Mouse (Mus musculus): ENCODE measurements around the gene AI413582. TPM values are rescaled to one million over a fixed set of nuclear protein-coding genes. Genes with fewer than 3 reads are reported as not detected.

Gene AI413582
- polyA plus RNA-seq, 1 experiment: 85.6 TPM

- Histone ChIP-seq H3K4me1 (ENCODE audit: control insufficient read depth, insufficient read depth, low read length) (peaks cover 37% of the 10 kb centered on the region), H3K4me3 (ENCODE audit: insufficient read depth, low read length) (0 out of 2 replicates have a peak overlapping the region, but pooled peaks have one; percentile 20), H3K27ac (ENCODE audit: insufficient read depth, low read depth, low read length) (peak overlapping the region; percentile 60)
- TF ChIP-seq CTCF (IDR thresholded peaks at IDR 0.05; ENCODE audit: low read depth, low read length) (no peak), POLR2A (IDR thresholded peaks at IDR 0.05; ENCODE audit: borderline replicate concordance, low read depth, low read length) (no peak)
Observed at GRCm38 (mm10) chr17:27547253-27547868, 18.2 kb downstream of the AI413582 start.

- Histone ChIP-seq H3K4me1 (ENCODE audit: control insufficient read depth, insufficient read depth, low read length) (peaks cover 31% of the 10 kb centered on the region), H3K4me3 (ENCODE audit: insufficient read depth, low read length) (no peak overlapping the region), H3K27ac (ENCODE audit: insufficient read depth, low read depth, low read length) (peak overlapping the region; percentile 60)
- TF ChIP-seq POLR2A (IDR thresholded peaks at IDR 0.05; ENCODE audit: borderline replicate concordance, low read depth, low read length): no peak
- TF ChIP-seq CTCF (IDR thresholded peaks at IDR 0.05; ENCODE audit: low read depth, low read length): no peak
Observed at GRCm38 (mm10) chr17:27546574-27547085, 18.9 kb downstream of the AI413582 start.

GRCm38 (mm10) chr17:27545991-27546390 lies 19.6 kb downstream of the AI413582 start:
- H3K4me1 ChIP-seq (ENCODE audit: control insufficient read depth, insufficient read depth, low read length): peaks cover 27% of the 10 kb centered on the region
- TF ChIP-seq POLR2A (IDR thresholded peaks at IDR 0.05; ENCODE audit: borderline replicate concordance, low read depth, low read length) (no peak), CTCF (IDR thresholded peaks at IDR 0.05; ENCODE audit: low read depth, low read length) (no peak)
- H3K27ac ChIP-seq (ENCODE audit: insufficient read depth, low read depth, low read length): no peak overlapping the region
- H3K4me3 ChIP-seq (ENCODE audit: insufficient read depth, low read length): no peak overlapping the region

- Histone ChIP-seq H3K4me3 (ENCODE audit: insufficient read depth, low read length) (no peak overlapping the region), H3K27ac (ENCODE audit: insufficient read depth, low read depth, low read length) (no peak overlapping the region), H3K4me1 (ENCODE audit: control insufficient read depth, insufficient read depth, low read length) (peaks cover 26% of the 10 kb centered on the region)
- TF ChIP-seq POLR2A (IDR thresholded peaks at IDR 0.05; ENCODE audit: borderline replicate concordance, low read depth, low read length) (no peak), CTCF (IDR thresholded peaks at IDR 0.05; ENCODE audit: low read depth, low read length) (no peak)
Observed at GRCm38 (mm10) chr17:27544551-27544950, 21.0 kb downstream of the AI413582 start.

DNA sequence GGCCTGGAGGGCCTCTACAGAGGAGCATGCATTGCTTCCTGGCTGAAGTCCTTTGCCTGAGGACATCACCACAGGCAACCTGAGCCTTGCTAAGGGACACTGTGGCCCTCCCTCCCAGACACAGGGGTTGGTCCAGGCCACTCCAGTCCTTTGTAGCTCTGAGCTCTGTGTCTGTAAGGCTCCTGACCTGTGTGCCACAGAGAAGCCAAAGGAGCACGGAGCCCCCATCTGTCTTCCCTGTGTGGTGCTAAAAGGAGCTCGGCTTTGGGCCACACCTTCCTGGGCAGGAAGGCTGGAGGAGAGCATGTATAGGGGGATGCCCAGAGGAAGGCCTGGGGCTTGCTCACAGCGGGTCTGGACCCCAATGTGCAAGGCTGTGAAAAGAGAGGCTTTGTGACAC lies 23.6 kb downstream of the AI413582 start:
- Histone ChIP-seq H3K4me1 (ENCODE audit: control insufficient read depth, insufficient read depth, low read length) (peaks cover 17% of the 10 kb centered on the region), H3K4me3 (ENCODE audit: insufficient read depth, low read length) (no peak overlapping the region)

GRCm38 (mm10) chr17:27541261-27541660 lies 24.3 kb downstream of the AI413582 start:
- Histone ChIP-seq H3K4me1 (ENCODE audit: control insufficient read depth, insufficient read depth, low read length) (peaks cover 9% of the 10 kb centered on the region), H3K27ac (ENCODE audit: insufficient read depth, low read depth, low read length) (no peak overlapping the region), H3K4me3 (ENCODE audit: insufficient read depth, low read length) (no peak overlapping the region)
- TF ChIP-seq POLR2A (IDR thresholded peaks at IDR 0.05; ENCODE audit: borderline replicate concordance, low read depth, low read length) (no peak), CTCF (IDR thresholded peaks at IDR 0.05; ENCODE audit: low read depth, low read length) (no peak)

More for the DNA sequence above, 23.6 kb downstream of the AI413582 start:
- TF ChIP-seq CTCF (IDR thresholded peaks at IDR 0.05; ENCODE audit: low read depth, low read length) (no peak), POLR2A (IDR thresholded peaks at IDR 0.05; ENCODE audit: borderline replicate concordance, low read depth, low read length) (no peak)
- H3K27ac ChIP-seq (ENCODE audit: insufficient read depth, low read depth, low read length): no peak overlapping the region

- Histone ChIP-seq H3K4me1 (ENCODE audit: control insufficient read depth, insufficient read depth, low read length) (no peaks in the 10 kb centered on the region; the same call in 1 of the 2 replicates), H3K27ac (ENCODE audit: insufficient read depth, low read depth, low read length) (no peak overlapping the region), H3K4me3 (ENCODE audit: insufficient read depth, low read length) (no peak overlapping the region)
- TF ChIP-seq POLR2A (IDR thresholded peaks at IDR 0.05; ENCODE audit: borderline replicate concordance, low read depth, low read length) (no peak), CTCF (IDR thresholded peaks at IDR 0.05; ENCODE audit: low read depth, low read length) (peak; percentile 72)
Observed at GRCm38 (mm10) chr17:27534718-27535117, 30.8 kb downstream of the AI413582 start.

DNA sequence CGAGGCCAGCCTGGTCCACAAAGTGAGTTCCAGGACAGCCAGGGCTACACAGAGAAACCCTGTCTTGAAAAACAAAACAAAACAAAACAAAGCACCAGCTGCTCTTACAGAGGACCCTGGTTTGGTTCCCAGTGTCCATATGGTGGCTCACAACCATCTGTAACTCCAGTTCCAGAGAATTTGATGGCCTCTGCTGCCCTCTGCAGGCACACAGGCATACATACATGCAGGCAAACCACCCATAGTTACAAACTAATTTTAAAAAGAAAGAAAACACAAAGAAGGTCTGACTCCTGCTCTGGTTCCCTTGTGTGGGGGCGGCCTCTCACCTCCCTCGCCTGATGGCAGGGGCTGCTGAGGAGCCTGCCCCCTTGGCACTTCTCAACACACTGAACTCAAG lies 32.2 kb downstream of the AI413582 start:
- H3K27ac ChIP-seq (ENCODE audit: insufficient read depth, low read depth, low read length): no peak overlapping the region
- H3K4me3 ChIP-seq (ENCODE audit: insufficient read depth, low read length): no peak overlapping the region
- TF ChIP-seq POLR2A (IDR thresholded peaks at IDR 0.05; ENCODE audit: borderline replicate concordance, low read depth, low read length) (no peak), CTCF (IDR thresholded peaks at IDR 0.05; ENCODE audit: low read depth, low read length) (no peak)
- no peaks in the 10 kb centered on the region for H3K4me1 ChIP-seq (ENCODE audit: control insufficient read depth, insufficient read depth, low read length)

- Histone ChIP-seq H3K4me1 (ENCODE audit: control insufficient read depth, insufficient read depth, low read length) (peaks cover 3% of the 10 kb centered on the region; the same call in 1 of the 2 replicates), H3K27ac (ENCODE audit: insufficient read depth, low read depth, low read length) (no peak overlapping the region), H3K4me3 (ENCODE audit: insufficient read depth, low read length) (no peak overlapping the region)
- TF ChIP-seq POLR2A (IDR thresholded peaks at IDR 0.05; ENCODE audit: borderline replicate concordance, low read depth, low read length): no peak
- no peak for TF ChIP-seq CTCF (IDR thresholded peaks at IDR 0.05; ENCODE audit: low read depth, low read length)
Observed at GRCm38 (mm10) chr17:27532095-27532494, 33.5 kb downstream of the AI413582 start.

DNA sequence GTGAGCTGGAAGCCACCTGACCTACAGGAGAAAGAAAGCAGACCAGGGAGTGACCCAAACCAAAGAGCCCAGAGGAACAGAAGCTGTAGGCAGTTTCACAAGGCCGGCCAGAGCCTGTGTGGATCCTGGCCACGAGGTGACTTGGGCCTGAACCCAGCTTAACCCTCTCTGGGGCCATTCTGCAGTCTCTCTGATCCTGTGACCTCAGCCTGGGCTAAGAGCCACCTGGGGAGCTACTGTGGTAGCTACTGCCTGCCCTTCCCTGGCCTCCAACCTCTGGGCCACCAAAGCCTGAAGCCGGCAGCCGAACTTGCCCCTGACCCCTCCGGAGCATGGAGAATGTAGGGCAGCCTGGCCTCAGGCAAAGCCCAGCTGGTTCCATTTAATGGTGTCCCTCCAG lies 36.8 kb downstream of the AI413582 start:
- no peak overlapping the region for H3K27ac ChIP-seq (ENCODE audit: insufficient read depth, low read depth, low read length)
- H3K4me3 ChIP-seq (ENCODE audit: insufficient read depth, low read length): no peak overlapping the region
- peaks cover 6% of the 10 kb centered on the region for H3K4me1 ChIP-seq (ENCODE audit: control insufficient read depth, insufficient read depth, low read length)
- TF ChIP-seq CTCF (IDR thresholded peaks at IDR 0.05; ENCODE audit: low read depth, low read length) (no peak), POLR2A (IDR thresholded peaks at IDR 0.05; ENCODE audit: borderline replicate concordance, low read depth, low read length) (no peak)
